Mouse (Mus musculus): ENCODE data around the gene Rpl12. TPM values are rescaled to one million over a fixed set of nuclear protein-coding genes. Genes with fewer than 3 reads are reported as not detected.
A peak's percentile ranks its signal among the peaks of the same experiment; 100 is the strongest.
"Not testable (repeated sequence)": the region's sequence is repeated elsewhere in the genome, so short reads cannot be mapped to it uniquely, and the experiment has no call there.

Gene Rpl12
- total RNA-seq, 2 experiments from 2014 or later = 212 to 221 TPM

DNA sequence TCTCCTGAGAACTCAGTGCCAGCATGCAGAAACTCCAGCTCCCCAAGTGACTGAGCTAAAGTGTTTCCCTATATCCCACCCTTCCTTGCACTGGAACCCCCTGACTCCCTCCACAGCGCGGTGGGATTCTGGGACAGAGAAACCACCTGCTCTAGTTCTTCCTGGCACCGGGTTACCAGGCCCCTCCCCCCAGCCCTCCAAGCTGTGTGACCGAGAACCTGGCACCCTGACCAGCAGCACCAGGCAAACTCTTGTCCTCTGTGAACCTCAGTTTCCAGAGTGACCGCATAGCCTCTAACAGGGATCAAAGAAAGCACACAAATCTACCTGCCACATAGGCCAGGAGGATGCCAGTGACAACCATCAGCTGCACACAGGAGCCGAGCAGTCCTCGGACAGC is 18.3 kb downstream of the Rpl12 start:
- no peak for DNase-seq (ENCODE audit: low spot score in 2 of 2)

DNA sequence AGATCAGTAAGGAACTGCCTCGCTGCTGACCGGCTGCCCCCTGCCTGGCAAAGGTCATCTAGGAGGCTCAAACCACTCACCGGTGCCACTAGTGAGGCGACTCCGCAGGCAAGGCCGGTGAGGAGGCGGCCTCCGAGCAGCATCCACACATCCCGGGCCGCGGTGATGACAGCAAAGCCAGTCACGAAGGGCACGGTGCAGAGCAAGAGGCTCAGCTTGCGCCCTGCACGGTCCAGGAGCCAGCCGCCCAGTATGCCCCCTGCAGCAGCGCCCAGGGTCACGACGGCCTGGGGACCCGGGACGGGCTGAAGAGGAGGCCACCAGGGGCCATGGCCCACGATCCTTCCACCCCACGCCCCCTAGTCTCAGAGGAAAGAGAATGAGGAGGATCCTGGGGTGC is 19.9 kb downstream of the Rpl12 start:
- DNase-seq (ENCODE audit: low spot score in 2 of 2) = no peak

DNA sequence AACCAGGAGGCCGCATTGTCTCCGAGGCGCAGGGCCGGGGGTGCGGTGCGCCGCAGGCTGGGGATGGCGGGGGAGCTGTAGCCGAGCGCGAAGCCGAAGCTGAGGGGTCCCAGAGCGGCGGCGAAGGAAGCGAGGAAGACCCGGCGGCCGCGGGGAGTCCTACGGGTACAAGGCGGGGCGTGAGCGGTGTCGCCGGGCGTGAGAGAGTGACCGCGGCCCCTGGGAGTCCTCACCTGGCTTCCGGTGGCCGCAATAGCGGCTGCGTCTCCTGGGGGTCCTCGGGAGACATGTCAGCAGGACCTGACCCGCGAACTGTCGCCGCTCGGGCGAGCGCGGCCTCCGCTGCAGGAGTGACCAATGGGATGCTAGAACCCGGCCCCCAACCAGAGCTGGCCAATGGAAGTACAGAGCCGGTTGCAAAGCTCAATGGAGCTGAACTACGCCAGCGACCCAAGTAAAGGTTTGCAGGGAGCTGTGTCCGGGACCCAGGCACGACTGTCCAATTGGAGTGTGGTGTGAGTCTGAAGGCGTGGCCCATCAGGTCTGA is 20.4 kb downstream of the Rpl12 start, which contains the start of gene Slc2a8:
Gene Slc2a8, minus strand, starts transcription at position 359 of the 547 bp plus-strand sequence.
- DNase-seq (ENCODE audit: low spot score in 2 of 2) = peak; percentile 68 to 87

DNA sequence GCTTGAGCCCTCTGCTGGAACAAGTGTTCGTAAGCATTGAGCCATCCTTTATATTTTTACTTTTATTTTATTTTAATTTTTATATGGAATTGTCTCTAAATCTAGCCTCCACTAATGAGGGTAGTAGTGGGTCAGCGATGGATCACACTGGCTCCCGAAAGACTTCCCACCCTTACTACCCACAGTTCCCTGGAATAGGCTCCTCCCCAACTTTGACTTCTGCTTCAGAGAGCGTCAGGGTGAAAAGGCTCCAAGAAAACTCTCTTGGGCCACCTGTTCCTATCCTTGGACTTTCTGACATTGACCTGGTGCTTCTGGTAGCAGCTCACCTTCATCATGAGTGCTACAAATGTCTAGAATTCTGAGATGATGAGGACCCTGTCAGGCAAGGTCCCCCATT is 21.3 kb downstream of the Rpl12 start:
- no peak for DNase-seq (ENCODE audit: low spot score in 2 of 2)

DNA sequence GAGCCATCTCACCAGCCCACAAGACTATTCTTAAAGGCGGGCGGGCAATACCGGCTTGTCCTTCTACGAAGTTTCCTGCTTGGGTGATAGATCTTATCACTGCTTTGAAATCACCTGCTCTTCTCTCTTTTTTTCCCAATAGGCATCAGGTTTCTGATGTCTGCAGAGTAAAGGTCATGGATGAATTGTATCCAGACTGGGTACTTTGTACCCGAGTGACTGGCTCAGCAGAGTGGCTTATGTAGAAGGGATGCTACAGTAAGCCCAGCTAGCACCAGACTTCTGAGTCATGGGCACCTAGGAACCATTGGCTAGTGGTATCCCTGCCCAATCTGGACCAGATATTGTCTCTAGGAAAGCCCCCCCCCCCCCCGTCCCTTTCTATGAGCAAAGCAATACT is 22.3 kb downstream of the Rpl12 start:
- DNase-seq (ENCODE audit: low spot score in 2 of 2) = no peak

DNA sequence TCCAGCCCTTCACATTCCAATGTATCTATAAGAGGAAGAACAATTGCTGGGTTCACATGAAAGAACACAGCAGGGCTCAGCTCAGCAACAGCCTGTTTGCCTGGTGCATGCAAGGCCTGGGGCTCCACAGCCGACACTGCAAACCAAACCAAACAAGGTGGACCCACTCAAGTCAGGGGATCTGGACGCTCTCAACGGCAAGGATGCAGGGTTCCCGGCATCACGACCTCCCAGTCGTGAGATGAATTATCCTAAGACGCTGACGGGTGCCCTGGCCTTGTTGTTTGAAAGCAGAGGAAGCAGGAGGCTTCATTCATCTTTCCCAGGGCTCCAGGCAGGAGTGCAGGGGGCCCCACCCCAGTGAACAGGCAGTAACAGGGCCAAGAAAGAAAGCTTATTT is 24.5 kb downstream of the Rpl12 start:
- DNase-seq (ENCODE audit: low spot score in 2 of 2) = no peak

DNA sequence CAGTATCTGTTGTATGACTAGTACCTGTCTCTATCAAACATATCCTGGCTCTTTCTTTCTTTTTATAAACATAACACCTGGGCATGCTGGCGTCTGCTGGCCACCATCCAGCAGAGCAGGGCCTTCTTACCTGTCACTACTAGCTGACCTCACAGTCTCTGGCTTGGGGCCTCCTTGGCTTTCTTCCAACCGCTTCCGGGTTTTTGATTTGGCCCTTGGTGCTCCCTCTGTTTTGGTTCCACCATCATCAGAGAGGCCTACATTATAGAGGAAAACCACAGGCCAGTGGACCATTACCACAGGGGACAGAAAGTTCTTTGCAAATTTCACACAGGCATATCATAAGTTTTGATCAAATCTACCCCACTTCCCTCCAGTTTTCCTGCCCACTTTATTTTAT is 28.0 kb downstream of the Rpl12 start:
- DNase-seq (ENCODE audit: low spot score in 2 of 2) = no peak

DNA sequence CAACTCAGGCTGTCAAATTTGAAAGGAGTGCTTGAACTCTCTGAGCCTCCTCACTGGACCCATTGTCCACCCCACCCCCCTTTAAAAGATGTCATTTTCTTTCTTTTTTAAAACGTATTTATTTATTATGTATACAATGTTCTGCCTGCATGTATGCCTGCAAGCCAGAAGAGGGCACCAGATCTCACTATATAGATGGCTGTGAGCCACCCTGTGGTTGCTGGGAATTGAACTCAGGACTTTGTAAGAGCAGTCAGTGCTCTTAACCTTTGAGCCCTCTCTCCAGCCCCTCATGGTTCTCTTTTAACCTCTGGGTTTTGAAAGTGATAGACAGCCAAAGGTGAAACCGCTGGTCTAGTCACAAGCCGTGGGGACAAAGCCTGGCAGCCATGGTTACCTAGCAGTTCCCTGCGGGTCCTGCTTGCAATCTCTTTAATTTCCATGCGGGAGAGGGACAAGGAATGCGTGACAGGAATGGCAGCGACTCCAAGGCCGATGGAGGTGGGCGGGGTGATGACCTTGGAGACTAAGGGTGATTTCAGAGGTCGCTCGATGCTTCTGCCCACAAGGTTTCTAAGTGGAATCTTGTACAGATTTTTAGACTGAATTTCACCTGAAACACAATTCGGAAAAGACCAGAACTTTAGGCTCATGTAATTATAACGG is 28.9 kb downstream of the Rpl12 start:
- DNase-seq (ENCODE audit: low spot score in 2 of 2) = no peak

DNA sequence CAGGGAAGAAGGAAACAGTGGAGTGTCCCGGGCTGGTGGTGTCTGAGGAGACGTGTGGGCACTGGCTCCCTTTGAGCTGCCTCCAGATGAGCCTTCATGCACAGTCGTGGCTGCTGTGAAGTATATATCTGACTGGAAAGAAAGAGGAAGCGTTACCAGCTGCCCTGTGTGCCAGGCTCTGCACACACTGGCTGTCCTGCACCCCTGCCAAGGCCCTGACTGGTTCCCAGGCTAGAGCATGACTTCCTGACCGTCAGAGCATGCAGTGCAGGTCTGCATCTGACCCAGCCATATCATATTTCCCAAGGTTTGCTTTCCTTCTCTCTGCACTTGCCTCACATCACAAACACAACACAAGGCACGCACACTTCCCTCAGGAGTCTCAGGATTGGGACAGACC is 30.8 kb downstream of the Rpl12 start:
- DNase-seq (ENCODE audit: low spot score in 2 of 2) = no peak

DNA sequence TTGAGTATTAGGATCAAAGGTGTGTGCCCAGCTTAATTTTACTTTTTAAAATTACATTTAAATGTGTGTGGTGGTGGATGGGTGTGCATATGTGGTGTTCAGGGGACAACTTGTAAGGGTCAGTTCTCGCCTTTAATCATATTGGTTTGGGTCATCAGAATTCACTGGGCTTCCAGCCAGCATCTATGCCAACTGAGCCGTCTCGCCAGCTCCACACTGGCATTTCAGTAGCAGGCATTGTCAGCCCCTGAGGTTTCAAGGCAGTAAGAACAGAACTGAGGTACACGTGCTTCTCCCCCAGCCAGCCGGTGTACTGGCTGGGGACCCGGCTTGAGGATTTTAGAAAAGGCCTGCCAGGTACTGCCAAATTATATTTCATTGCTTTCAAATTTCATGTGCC is 35.7 kb downstream of the Rpl12 start:
- DNase-seq (ENCODE audit: low spot score in 2 of 2) = no peak

DNA sequence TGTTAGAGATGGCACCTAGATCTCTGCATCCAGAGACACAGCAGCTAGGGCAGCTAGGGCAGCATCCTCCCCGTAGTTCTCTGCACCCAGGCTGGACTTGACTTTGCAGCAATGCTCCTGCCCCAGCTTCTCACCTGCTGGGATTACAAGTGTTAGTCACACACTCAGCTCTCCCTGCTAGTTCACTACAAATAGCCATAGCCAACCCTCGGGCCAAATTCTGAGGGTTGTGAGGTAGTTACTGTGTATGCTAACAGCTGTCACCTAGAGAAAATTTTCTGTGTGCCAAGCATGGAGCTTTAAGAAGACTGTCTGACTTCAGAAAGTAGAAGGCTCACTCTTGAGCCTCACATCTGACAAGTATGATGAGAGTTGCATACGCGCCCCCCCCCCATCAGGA is 36.4 kb downstream of the Rpl12 start:
- no peak for DNase-seq (ENCODE audit: low spot score in 2 of 2)

DNA sequence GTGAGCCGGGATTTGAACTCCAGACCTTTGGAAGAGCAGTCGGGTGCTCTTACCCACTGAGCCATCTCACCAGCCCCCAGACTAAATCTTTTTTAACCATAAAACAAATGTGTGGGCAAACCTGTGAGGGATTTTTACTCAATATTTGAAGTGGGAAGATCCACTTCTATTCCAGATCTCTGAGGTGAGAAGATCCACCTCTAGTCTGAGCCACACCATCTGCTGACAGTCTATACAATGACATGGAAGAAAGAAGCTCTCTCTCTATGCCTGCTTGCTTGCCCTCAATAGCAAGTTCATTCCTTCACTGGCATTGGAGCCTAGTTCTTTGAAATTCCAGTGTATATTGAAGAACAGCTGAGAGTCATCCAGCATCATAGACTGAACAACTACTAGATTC is 38.4 kb downstream of the Rpl12 start:
- no peak for DNase-seq (ENCODE audit: low spot score in 2 of 2)

DNA sequence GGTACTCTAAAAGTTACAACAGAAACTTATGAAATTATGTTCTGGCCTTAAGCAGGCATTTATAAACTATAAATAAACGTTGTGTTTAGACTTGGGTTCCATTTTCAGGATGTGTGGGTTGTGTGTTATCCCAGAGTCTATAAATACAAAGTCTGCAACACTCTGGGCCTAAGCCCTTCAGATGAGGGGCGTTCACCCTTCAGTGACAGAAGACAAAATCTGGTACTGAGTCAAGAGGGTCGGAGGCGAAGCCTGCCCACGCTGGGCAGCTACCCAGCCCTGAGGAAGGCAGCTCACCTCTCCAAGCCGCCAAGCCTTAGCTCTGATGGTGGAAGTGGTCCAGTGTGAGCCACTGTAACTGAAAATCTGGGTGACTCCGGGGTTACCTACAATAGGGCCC is 40.8 kb downstream of the Rpl12 start:
- no peak for DNase-seq (ENCODE audit: low spot score in 2 of 2)

DNA sequence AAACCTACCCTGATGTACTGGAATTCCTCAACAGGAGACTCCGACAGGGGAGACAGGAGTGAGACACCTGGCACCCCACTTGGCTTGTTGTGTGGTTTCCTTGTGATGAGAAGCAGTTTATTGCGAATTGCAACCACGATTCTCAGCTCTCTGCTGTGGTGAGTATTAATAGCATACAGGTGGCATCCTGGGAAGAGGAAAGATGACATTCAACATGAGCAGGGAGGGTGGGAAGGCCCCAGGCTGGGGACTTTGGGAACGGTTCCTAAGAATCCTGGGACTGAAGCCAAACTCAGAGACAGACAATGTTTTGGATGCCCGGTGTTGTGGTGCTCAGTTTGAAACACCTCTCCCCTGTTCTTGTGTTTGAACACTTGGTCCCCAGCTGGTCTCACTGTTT is 43.7 kb downstream of the Rpl12 start:
- DNase-seq (ENCODE audit: low spot score in 2 of 2) = no peak

DNA sequence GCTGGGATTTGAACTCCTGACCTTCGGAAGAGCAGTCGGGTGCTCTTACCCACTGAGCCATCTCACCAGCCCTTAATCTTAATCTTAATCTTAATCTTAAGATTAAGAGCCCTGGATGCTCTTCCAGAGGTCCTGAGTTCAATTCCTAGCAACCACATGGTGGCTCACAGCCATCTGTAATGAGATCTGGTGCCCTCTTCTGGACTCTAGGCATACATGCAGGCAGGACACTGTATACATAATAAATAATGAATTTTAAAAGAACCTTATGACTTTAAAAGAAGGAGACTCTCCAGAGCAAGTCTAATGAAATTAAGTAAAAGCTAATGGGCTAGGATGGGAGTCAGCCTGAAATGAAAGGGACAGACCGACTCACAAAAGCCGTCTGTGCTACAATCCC is 47.7 kb downstream of the Rpl12 start:
- not testable (repeated sequence) for DNase-seq (ENCODE audit: low spot score in 2 of 2)

DNA sequence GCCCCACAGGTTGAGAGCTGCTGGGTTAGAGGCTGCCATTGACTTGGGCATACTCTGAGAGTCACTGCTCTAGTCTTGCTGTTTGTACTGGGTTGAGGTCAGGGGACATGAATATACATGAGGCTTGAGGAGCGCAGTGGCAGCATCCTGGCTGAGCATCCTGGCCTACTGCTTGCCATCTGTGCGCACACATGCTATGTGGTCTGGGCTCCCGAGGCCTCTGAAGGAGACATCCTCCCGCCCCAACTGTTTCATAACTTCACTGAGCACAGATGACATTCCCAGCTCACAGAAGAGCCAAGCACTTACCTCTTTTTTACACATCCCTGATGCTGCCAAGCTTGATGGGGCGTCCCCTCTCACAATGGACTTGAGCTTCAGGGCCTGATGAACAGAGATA is 53.5 kb downstream of the Rpl12 start:
- DNase-seq (ENCODE audit: low spot score in 2 of 2) = no peak

Other genes with a start within 250 kb of the Rpl12 start
- 10 to 100 TPM; 49.3 to 55.2 TPM for gene Cdk9, start 248.5 kb upstream of the Rpl12 start, total RNA-seq (2021)
- 10 to 100 TPM; 18.4 TPM for gene Sh2d3c, start 240.5 kb upstream of the Rpl12 start, total RNA-seq (2021)
- not detected for gene 6330409D20Rik, start 220.5 kb upstream of the Rpl12 start, total RNA-seq (2021)
- 10 to 100 TPM; 17.8 to 22.4 TPM for gene Tor2a, start 204.3 kb upstream of the Rpl12 start, total RNA-seq (2021)
- gene Ttc16, start 185.9 kb upstream of the Rpl12 start, total RNA-seq (2021) = not detected
- gene Ptrh1, start 185.8 kb upstream of the Rpl12 start, total RNA-seq (2021) = 1 to 10 TPM; 2.0 to 3.2 TPM
- gene Cfap157, start 177.1 kb upstream of the Rpl12 start, total RNA-seq (2021) = not detected
- gene Stxbp1, start 114.3 kb upstream of the Rpl12 start, total RNA-seq (2021) = 10 to 100 TPM; 16.3 to 16.9 TPM
- 10 to 100 TPM; 26.8 to 27.5 TPM for gene Fam129b, start 85.4 kb upstream of the Rpl12 start, total RNA-seq (2021)
- gene Lrsam1, start 55 bp downstream of the Rpl12 start, total RNA-seq (2021) = 10 to 100 TPM; 20.0 to 22.0 TPM
- 1 to 10 TPM; 8.8 to 9.7 TPM for gene Slc2a8, start 20.5 kb downstream of the Rpl12 start, total RNA-seq (2021)
- 1 to 10 TPM; 7.5 to 8.4 TPM for gene Garnl3, start 170.1 kb downstream of the Rpl12 start, total RNA-seq (2021)